Mouse (Mus musculus): ENCODE results near the gene Sac3d1. TPM values are rescaled to one million over a fixed set of nuclear protein-coding genes. Genes with fewer than 3 reads are reported as not detected.

Gene Sac3d1
- polyA plus RNA-seq, 1 experiment from 2014 or later, result 62.6 TPM

- Histone ChIP-seq H3K9me3 (ENCODE audit: control insufficient read depth, low read length) (no peaks in the 10 kb centered on the region), H3K27me3 (ENCODE audit: control insufficient read depth, insufficient read depth, low read length) (no peaks in the 10 kb centered on the region), H3K4me1 (replicated peaks; ENCODE audit: control insufficient read depth, insufficient read depth, low read length) (no peaks in the 10 kb centered on the region), H3K27ac (ENCODE audit: low read depth, low read length) (no peak overlapping the region), H3K4me3 (ENCODE audit: low read depth, low read length) (peak overlapping the region; percentile 45), H3K4me2 (replicated peaks; ENCODE audit: low read depth, low read length) (peak overlapping the region; percentile 47), H3K36me3 (ENCODE audit: control insufficient read depth, insufficient read depth, low read length) (no peaks in the 10 kb centered on the region), H3K9ac (ENCODE audit: low read depth, low read length) (no peak overlapping the region; the same call in 1 of the 2 replicates)
- 75% methylated on average over 10 of the region's 10 CpGs for WGBS
- DNase-seq (ENCODE audit: low spot score) (no peak), ATAC-seq (ENCODE audit: low FRiP score) (no peak)
Observed at GRCm38 (mm10) chr19:6126789-6127580, 8.5 kb upstream of the Sac3d1 start.

DNA sequence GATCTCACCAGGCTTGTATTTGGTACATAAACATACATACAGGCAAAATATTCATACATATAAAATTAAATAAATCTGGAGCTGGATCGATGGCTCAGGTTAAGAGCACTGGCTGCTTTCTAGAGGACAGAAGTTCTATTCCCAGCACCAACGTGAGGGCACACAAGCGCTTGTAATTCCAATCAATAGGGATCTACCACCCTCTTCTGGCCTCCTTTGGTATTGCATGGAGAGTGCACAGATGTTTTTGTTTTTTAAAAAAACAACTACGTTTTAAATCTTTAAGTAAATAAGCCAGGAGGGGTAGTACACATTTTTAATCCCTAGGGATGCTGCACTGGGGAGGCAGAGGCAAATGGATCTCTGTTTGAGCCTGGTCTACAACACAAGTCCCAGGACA lies 7.8 kb upstream of the Sac3d1 start:
- no peak overlapping the region for H3K4me2 ChIP-seq (replicated peaks; ENCODE audit: low read depth, low read length)
- no peaks in the 10 kb centered on the region for H3K9me3 ChIP-seq (ENCODE audit: control insufficient read depth, low read length)
- DNase-seq (ENCODE audit: low spot score), result peak; percentile 72
- no peaks in the 10 kb centered on the region for H3K27me3 ChIP-seq (ENCODE audit: control insufficient read depth, insufficient read depth, low read length)
- no peak overlapping the region for H3K4me3 ChIP-seq (ENCODE audit: low read depth, low read length)
- no peak overlapping the region for H3K27ac ChIP-seq (ENCODE audit: low read depth, low read length)
- H3K4me1 ChIP-seq (replicated peaks; ENCODE audit: control insufficient read depth, insufficient read depth, low read length), result no peaks in the 10 kb centered on the region
- H3K9ac ChIP-seq (ENCODE audit: low read depth, low read length), result no peak overlapping the region
- ATAC-seq (ENCODE audit: low FRiP score), result no peak
- no peaks in the 10 kb centered on the region for H3K36me3 ChIP-seq (ENCODE audit: control insufficient read depth, insufficient read depth, low read length)
- 25% methylated on average over 4 of the region's 4 CpGs for WGBS

DNA sequence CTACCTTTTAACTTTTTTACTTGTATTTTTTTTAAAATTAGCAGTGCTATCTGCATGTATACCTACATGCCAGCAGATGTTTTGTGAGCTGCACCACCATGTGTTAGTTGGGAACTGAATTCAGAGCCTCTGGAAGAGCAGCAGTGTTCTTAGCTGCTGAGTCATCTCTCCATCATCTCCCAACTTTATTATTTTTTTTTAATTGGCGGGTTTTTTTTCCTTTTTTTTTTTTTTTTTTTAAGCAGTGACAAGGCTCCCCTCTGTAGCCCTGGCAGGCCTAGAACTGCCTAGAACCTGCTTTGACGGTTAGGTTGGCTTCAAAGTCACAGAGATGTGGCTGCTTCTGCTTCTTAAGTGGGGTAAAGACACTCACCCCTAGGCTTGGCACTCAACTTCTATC lies 6.4 kb upstream of the Sac3d1 start:
- Histone ChIP-seq H3K9ac (ENCODE audit: low read depth, low read length) (no peak overlapping the region), H3K4me1 (replicated peaks; ENCODE audit: control insufficient read depth, insufficient read depth, low read length) (no peaks in the 10 kb centered on the region), H3K4me2 (replicated peaks; ENCODE audit: low read depth, low read length) (no peak overlapping the region), H3K4me3 (ENCODE audit: low read depth, low read length) (no peak overlapping the region), H3K27ac (ENCODE audit: low read depth, low read length) (no peak overlapping the region), H3K27me3 (ENCODE audit: control insufficient read depth, insufficient read depth, low read length) (no peaks in the 10 kb centered on the region), H3K9me3 (ENCODE audit: control insufficient read depth, low read length) (no peaks in the 10 kb centered on the region), H3K36me3 (ENCODE audit: control insufficient read depth, insufficient read depth, low read length) (no peaks in the 10 kb centered on the region)
- no peak for DNase-seq (ENCODE audit: low spot score)
- 84% methylated on average over 2 of the region's 2 CpGs for WGBS
- ATAC-seq (ENCODE audit: low FRiP score), result no peak

DNA sequence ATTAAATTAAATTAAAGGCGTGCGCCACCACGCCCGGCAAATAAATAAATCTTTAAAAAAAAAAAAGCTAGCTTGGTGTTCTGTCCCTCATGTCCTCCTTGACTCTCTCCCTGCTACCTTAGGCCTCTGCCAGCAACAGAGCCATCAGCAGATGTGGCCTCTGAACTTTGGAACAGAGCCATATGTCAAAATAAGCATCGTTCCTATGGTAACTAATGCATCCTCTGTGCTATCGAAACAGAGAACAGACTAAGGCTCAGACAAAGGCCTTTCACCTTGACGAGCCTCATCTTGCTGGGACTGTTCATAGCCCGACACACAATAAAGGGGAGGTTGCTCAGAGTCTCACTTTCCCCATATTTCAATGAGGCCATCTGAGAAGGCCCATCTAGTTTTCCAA lies 4.9 kb upstream of the Sac3d1 start:
- Histone ChIP-seq H3K27ac (ENCODE audit: low read depth, low read length) (peak overlapping the region; percentile 36; the same call in 1 of the 2 replicates), H3K36me3 (ENCODE audit: control insufficient read depth, insufficient read depth, low read length) (no peaks in the 10 kb centered on the region), H3K9me3 (ENCODE audit: control insufficient read depth, low read length) (no peaks in the 10 kb centered on the region), H3K27me3 (ENCODE audit: control insufficient read depth, insufficient read depth, low read length) (no peaks in the 10 kb centered on the region), H3K9ac (ENCODE audit: low read depth, low read length) (no peak overlapping the region), H3K4me2 (replicated peaks; ENCODE audit: low read depth, low read length) (no peak overlapping the region), H3K4me3 (ENCODE audit: low read depth, low read length) (no peak overlapping the region), H3K4me1 (replicated peaks; ENCODE audit: control insufficient read depth, insufficient read depth, low read length) (peaks cover 4% of the 10 kb centered on the region; the same call in 1 of the 2 replicates)
- 68% methylated on average over 8 of the region's 8 CpGs for WGBS
- ATAC-seq (ENCODE audit: low FRiP score) (no peak), DNase-seq (ENCODE audit: low spot score) (peak; percentile 36)

DNA sequence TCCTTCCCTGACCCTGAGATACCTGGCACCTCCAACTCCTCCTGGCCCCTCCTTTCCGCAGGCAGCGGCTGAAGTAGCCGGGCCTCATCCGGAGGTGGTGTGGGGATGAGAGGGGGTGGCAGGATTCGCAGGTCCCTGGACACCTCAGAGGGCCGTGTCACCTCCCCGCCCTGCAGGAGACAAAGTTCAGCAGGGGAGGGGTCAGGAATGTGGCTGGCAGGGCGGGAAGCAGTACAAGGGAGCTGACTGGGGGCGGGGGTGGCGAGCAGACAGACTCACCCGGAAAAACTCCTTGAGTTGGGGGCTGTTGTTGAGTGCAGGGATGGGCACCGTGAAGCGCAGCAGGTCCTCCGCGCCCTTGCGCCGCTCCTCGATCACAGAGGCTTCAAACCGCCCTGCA lies 3.3 kb upstream of the Sac3d1 start:
- no peak for DNase-seq (ENCODE audit: low spot score)
- 37% methylated on average over 19 of the region's 19 CpGs for WGBS
- Histone ChIP-seq H3K27me3 (ENCODE audit: control insufficient read depth, insufficient read depth, low read length) (no peaks in the 10 kb centered on the region), H3K27ac (ENCODE audit: low read depth, low read length) (no peak overlapping the region), H3K4me3 (ENCODE audit: low read depth, low read length) (no peak overlapping the region), H3K4me1 (replicated peaks; ENCODE audit: control insufficient read depth, insufficient read depth, low read length) (peaks cover 9% of the 10 kb centered on the region), H3K36me3 (ENCODE audit: control insufficient read depth, insufficient read depth, low read length) (no peaks in the 10 kb centered on the region; the same call in 1 of the 2 replicates), H3K9me3 (ENCODE audit: control insufficient read depth, low read length) (no peaks in the 10 kb centered on the region), H3K4me2 (replicated peaks; ENCODE audit: low read depth, low read length) (no peak overlapping the region), H3K9ac (ENCODE audit: low read depth, low read length) (no peak overlapping the region)
- no peak for ATAC-seq (ENCODE audit: low FRiP score)

DNA sequence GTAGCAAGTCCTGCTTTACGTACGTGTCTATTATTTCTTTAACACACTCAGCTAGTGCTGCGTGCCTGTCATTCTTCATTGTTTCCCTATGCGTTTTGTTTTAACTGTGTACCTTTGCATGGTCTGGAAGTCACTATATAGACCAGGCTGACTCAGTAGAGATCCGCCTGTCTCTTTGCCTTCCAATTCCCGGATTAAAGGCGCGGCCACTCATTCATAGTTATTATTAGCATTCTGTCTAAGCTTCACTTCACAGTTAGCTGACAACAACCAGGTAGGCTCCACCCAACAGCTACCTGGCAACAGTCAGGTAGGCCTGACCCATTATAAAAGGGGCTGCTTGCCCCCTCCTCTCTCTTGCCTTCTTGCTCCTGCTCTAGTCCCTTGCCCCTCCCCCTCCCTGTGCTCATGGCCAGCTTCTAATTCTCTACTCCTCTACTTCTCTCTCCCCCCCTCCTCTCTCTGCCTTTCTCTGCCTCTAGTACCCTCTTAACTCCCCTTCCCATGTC lies 281 bp upstream of the Sac3d1 start:
- H3K4me2 ChIP-seq (replicated peaks; ENCODE audit: low read depth, low read length), result peak overlapping the region; percentile 94
- peaks cover 6% of the 10 kb centered on the region; the same call in 1 of the 2 replicates for H3K36me3 ChIP-seq (ENCODE audit: control insufficient read depth, insufficient read depth, low read length)
- H3K27ac ChIP-seq (ENCODE audit: low read depth, low read length), result peak overlapping the region; percentile 95
- H3K27me3 ChIP-seq (ENCODE audit: control insufficient read depth, insufficient read depth, low read length), result no peaks in the 10 kb centered on the region
- H3K4me1 ChIP-seq (replicated peaks; ENCODE audit: control insufficient read depth, insufficient read depth, low read length), result peaks cover 11% of the 10 kb centered on the region
- WGBS, result 2% methylated on average over 8 of the region's 8 CpGs
- H3K9ac ChIP-seq (ENCODE audit: low read depth, low read length), result peak overlapping the region; percentile 90
- peak overlapping the region; percentile 57 for H3K4me3 ChIP-seq (ENCODE audit: low read depth, low read length)
- H3K9me3 ChIP-seq (ENCODE audit: control insufficient read depth, low read length), result no peaks in the 10 kb centered on the region
- ATAC-seq (ENCODE audit: low FRiP score), result peak; percentile 70
- no peak for DNase-seq (ENCODE audit: low spot score)

DNA sequence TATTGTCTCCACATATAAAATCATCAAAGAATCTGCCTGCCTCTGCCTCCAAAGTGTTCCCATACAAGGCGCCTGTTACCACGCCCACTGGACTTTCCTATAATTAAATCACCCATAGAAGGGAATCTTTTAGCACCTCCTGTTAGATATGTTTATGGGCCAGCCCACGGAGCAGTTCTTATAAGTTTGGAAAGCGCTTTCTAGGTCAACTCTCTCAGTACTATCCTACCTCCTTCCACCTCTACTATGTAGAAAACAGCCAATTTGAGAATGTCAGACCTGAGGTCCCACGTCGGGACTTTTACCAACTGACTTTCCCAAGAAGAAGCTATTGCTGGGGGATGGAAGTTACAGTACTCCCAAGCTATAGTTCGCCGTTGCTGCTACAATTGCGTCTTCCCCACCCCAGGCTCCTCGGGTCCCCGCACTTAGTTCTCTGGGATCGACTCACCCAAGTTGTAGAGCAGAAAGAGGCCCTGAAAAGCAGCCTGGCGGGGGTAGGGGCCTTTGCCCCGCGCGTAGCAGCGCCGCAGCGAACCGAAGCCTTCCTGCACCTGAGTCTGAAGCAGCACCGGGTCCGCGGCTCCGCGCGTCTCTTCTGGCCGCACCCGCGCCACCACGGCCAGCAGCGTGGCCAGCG lies 984 bp downstream of the Sac3d1 start:
- WGBS, result 6% methylated on average over 32 of the region's 32 CpGs
- Histone ChIP-seq H3K9ac (ENCODE audit: low read depth, low read length) (peak overlapping the region; percentile 90), H3K4me3 (ENCODE audit: low read depth, low read length) (peak overlapping the region; percentile 57), H3K36me3 (ENCODE audit: control insufficient read depth, insufficient read depth, low read length) (peaks cover 6% of the 10 kb centered on the region; the same call in 1 of the 2 replicates), H3K4me2 (replicated peaks; ENCODE audit: low read depth, low read length) (peak overlapping the region; percentile 94), H3K4me1 (replicated peaks; ENCODE audit: control insufficient read depth, insufficient read depth, low read length) (peaks cover 11% of the 10 kb centered on the region), H3K27ac (ENCODE audit: low read depth, low read length) (peak overlapping the region; percentile 95), H3K9me3 (ENCODE audit: control insufficient read depth, low read length) (no peaks in the 10 kb centered on the region), H3K27me3 (ENCODE audit: control insufficient read depth, insufficient read depth, low read length) (no peaks in the 10 kb centered on the region)
- DNase-seq (ENCODE audit: low spot score), result no peak
- no peak; the same call in 1 of the 2 replicates for ATAC-seq (ENCODE audit: low FRiP score)

DNA sequence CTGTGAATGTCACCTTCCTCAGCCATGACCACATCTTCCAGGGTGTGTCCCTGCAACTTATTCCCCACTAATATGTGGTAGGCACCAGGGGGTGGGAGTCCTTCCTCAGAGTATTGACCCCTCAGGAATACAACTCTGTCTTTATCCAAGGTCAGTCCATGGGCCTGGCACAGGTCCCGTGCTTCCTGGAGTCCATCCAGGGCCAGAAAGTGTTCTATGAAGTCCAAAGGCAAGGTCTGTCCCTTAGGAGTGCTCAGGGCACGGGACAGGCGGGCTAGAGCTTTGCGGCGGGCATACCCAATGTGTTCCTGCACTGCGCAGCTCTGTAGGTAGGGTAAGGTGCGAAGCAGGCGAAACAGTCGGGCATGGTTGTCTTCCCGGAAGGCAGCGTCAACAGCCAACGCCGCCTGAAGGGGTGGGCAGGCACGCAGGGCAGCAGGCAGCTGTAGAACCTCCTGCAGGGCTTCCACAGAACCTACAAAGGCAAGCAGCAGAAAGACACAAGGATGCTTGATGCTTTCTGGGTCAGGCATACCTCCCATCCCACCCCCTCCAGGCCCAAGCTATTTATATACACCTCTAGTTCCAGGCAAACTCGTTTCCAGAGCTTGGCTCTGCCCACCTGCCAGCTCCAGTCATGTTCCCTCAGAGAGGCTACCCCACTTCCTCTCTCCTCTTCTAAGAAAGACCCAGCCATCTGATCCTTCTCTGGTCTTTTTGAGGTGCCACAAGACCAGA lies 2.2 kb downstream of the Sac3d1 start:
- no peak overlapping the region; the same call in 1 of the 2 replicates for H3K9ac ChIP-seq (ENCODE audit: low read depth, low read length)
- H3K4me3 ChIP-seq (ENCODE audit: low read depth, low read length), result no peak overlapping the region; the same call in 1 of the 2 replicates
- WGBS, result 94% methylated on average over 15 of the region's 15 CpGs
- no peak overlapping the region; the same call in 1 of the 2 replicates for H3K4me2 ChIP-seq (replicated peaks; ENCODE audit: low read depth, low read length)
- no peak overlapping the region for H3K27ac ChIP-seq (ENCODE audit: low read depth, low read length)
- ATAC-seq (ENCODE audit: low FRiP score) (no peak), DNase-seq (ENCODE audit: low spot score) (no peak)
- no peaks in the 10 kb centered on the region for H3K9me3 ChIP-seq (ENCODE audit: control insufficient read depth, low read length)
- H3K4me1 ChIP-seq (replicated peaks; ENCODE audit: control insufficient read depth, insufficient read depth, low read length), result peaks cover 11% of the 10 kb centered on the region
- peaks cover 6% of the 10 kb centered on the region; the same call in 1 of the 2 replicates for H3K36me3 ChIP-seq (ENCODE audit: control insufficient read depth, insufficient read depth, low read length)
- no peaks in the 10 kb centered on the region for H3K27me3 ChIP-seq (ENCODE audit: control insufficient read depth, insufficient read depth, low read length)

Data from hindbrain, embryonic 11.5 days (tissue).